Mouse (Mus musculus) gastrocnemius, adult 2 months (tissue): Measurements from ENCODE around the gene Gm3045. TPM values are rescaled to one million over a fixed set of nuclear protein-coding genes. Genes with fewer than 3 reads are reported as not detected.

Experiments used
- DNase-seq: peaks from one replicate; pipeline ENCODE4 v3.0.0; 2022
- H3K27ac ChIP-seq: fragments of 200-600 bp; 2 replicates; pipeline ENCODE4 v1.8.1; 2022; ENCODE audit warnings: mild to moderate bottlenecking
- H3K4me3 ChIP-seq: fragments of 200-600 bp; 2 replicates; pipeline ENCODE4 v1.8.1; 2022; ENCODE audit warnings: mild to moderate bottlenecking, moderate library complexity
- CTCF ChIP-seq: fragments of 200-600 bp; IDR thresholded peaks from 2 replicates; pipeline ENCODE4 v1.8.1; 2022; ENCODE audit warnings: antibody characterized with exemption, mild to moderate bottlenecking, moderate library complexity
- intact Hi-C: fragments of 180-260 bp; cut with DNase I; formaldehyde crosslinking; loops from one replicate; pipeline ENCODE4 v1.15.1; 2025
- total RNA-seq, 2 experiments: library from RNA; stranded (reverse); gene quantifications; 2 replicates each; pipeline ENCODE4 v1.2.3; 2021

The Gm3045 gene
- total RNA-seq, 2 experiments from 2014 or later: not detected

DNA sequence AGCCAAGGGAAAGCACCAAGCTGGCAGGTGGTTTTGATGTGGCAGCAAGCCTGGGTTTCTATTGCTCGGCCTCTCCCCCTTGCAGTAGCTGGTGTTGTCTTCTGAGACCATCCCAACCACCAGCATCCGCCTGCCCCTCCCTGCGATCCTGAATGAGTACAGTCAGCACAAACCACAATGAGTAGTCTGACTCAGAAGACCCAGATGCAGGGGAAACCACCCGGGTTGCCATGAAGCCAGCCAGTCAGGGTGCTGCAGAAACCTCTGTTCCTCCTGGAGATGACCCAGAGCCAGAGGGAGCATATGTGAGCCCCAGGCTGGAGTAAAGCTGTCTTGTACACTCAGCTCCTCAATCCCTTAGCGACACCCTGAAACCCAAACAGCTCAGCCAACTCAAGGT is 50.4 kb downstream of the Gm3045 start:
- intact Hi-C loops: loop anchor here (5.0 to 10.0 kb wide), 3 partner anchors 78 to 786 kb away; no protein-coding TSS in a partner anchor

GRCm38 (mm10) chr13:56477271-56477670 is 50.9 kb downstream of the Gm3045 start:
- peak; percentile 31 for DNase-seq
- intact Hi-C loops: loop anchor here (5.0 to 10.0 kb wide), 3 partner anchors 78 to 785 kb away; no protein-coding TSS in a partner anchor
- TF ChIP-seq CTCF: no peak
- H3K27ac ChIP-seq: no peak overlapping the region
- H3K4me3 ChIP-seq: peak overlapping the region; percentile 2; the same call in 1 of the 2 replicates

More for the DNA sequence above, 50.4 kb downstream of the Gm3045 start:
- TF ChIP-seq CTCF: no peak
- Histone ChIP-seq H3K4me3 (no peak overlapping the region), H3K27ac (no peak overlapping the region)
- DNase-seq: no peak

DNA sequence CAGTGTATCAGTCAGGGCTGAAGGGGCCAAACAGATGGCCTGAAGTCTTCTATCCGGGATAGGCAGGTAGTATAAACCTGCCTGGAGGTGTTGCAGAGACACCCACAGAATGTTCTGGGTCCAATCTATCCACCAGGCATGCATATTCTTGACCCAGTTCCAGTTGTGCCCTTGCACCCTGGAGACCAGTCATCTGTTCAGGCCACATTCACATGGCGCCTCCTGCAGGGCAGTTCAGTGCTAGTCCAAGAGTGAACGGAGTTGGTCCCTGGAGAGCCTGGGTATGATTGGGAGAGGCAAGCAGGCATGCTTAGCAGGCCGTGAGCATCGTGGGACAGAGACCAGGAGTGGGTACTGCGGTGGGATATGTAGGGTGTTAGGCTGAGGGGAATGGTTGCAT is 51.6 kb downstream of the Gm3045 start:
- intact Hi-C loops: loop anchor here (5.0 to 10.0 kb wide), 3 partner anchors 77 to 784 kb away; no protein-coding TSS in a partner anchor
- Histone ChIP-seq H3K4me3 (no peak overlapping the region), H3K27ac (no peak overlapping the region)
- no peak for DNase-seq
- TF ChIP-seq CTCF: no peak

GRCm38 (mm10) chr13:56482146-56482545 is 55.8 kb downstream of the Gm3045 start, which contains the start of gene Il9:
TSS of gene Il9 (minus strand) at chr13:56482246.
- H3K4me3 ChIP-seq: no peak within 1 kb of the TSS
- no peak within 1 kb of the TSS for H3K27ac ChIP-seq
- no peak for DNase-seq
- TF ChIP-seq CTCF: no peak
- intact Hi-C loops: no loop called here

Other genes with a start within 250 kb of the Gm3045 start
- under 1 TPM; 0.18 to 0.28 TPM for gene Tifab, start 247.7 kb upstream of the Gm3045 start, total RNA-seq
- not detected for gene Neurog1, start 174.4 kb upstream of the Gm3045 start, total RNA-seq
- 10 to 100 TPM; 30.7 to 35.6 TPM for gene Cxcl14, start 130.0 kb upstream of the Gm3045 start, total RNA-seq
- not detected for gene Slc25a48, start 11.8 kb downstream of the Gm3045 start, total RNA-seq
- not detected for gene Il9, start 55.7 kb downstream of the Gm3045 start, total RNA-seq
- gene Fbxl21, start 95.9 kb downstream of the Gm3045 start, total RNA-seq: not detected
- gene Lect2, start 121.9 kb downstream of the Gm3045 start, total RNA-seq: not detected
- gene Tgfbi, start 182.9 kb downstream of the Gm3045 start, total RNA-seq: 10 to 100 TPM; 13.0 to 24.8 TPM